Mouse (Mus musculus) small intestine, adult 2 months (tissue): ENCODE results near the gene Scaf11.

Experiments
- CTCF ChIP-seq: fragments of 200-500 bp; IDR thresholded peaks from 2 replicates; pipeline ENCODE4 v1.5.1; 2012; ENCODE audit warnings: low read depth, mild to moderate bottlenecking, control low read depth, inconsistent platforms, low read length, moderate library complexity, mixed read lengths; ENCODE audit not compliant: insufficient replicate concordance, insufficient read length; ENCODE audit errors: extremely low read depth
- POLR2A ChIP-seq: fragments of 200-500 bp; IDR thresholded peaks from 2 replicates; pipeline ENCODE4 v1.6.1; 2012; ENCODE audit warnings: low read depth, mild to moderate bottlenecking, control low read depth, inconsistent platforms, low read length, moderate library complexity

DNA sequence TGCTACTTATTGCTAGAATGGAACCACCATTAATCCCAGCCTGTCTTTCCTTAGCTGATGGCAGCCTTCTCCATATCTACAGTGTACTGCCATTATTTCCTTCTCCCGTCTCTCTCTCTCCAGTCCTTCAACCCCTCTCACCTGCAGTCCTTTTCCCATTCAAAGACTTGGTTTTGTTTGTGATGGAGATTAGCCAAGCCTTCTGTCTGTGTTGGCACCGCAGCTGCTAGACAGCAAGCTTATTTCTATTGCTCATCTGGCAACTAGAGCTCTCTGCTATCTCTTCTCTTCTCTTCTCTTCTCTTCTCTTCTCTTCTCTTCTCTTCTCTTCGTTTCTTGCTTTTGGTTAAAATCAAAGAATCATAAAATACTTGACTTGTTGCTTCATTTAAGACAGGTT lies 95.3 kb downstream of the Scaf11 start:
- no peak for TF ChIP-seq CTCF
- TF ChIP-seq POLR2A, result no peak
